Mouse (Mus musculus) adrenal gland, postnatal 4 days (tissue): ENCODE measurements around the gene Gm10720. TPM values are rescaled to one million over a fixed set of nuclear protein-coding genes. Genes with fewer than 3 reads are reported as not detected.
"Not testable (repeated sequence)": the region's sequence is repeated elsewhere in the genome, so short reads cannot be mapped to it uniquely, and the experiment has no call there.

Experiments used
- DNase-seq, 2 experiments: peaks; one replicate each; pipeline ENCODE4 v3.0.0; 2021 to 2022; ENCODE audit warnings: low spot score in 2 of 2, mixed read lengths in 2 of 2
- microRNA-seq: library from miRNA; unstranded; fragments of <30 nt; microRNA quantifications from one replicate; pipeline ENCODE4 v1.2.0, GENCODE M21; 2021
- total RNA-seq, 2 experiments: library from RNA; stranded (reverse); gene quantifications; 2 replicates each; pipeline ENCODE4 v1.2.3; 2021

The Gm10720 gene
- total RNA-seq, 2 experiments from 2014 or later: not detected

- DNase-seq: not testable (repeated sequence)
Measured at GRCm38 (mm10) chr9:3024912-3025467, 9.5 kb downstream of the Gm10720 start, which contains the start of gene Gm10717. Gm10717 (plus strand) TSS chr9:3025417.

- DNase-seq: peak; percentile 62 to 86
Measured at GRCm38 (mm10) chr9:3025653-3026052, 10.2 kb downstream of the Gm10720 start.

- peak in 1 of 2 experiments; percentile 4 for DNase-seq
Measured at GRCm38 (mm10) chr9:3026136-3026535, 10.7 kb downstream of the Gm10720 start.

GRCm38 (mm10) chr9:3026741-3027140 lies 11.3 kb downstream of the Gm10720 start:
- DNase-seq: peak in 1 of 2 experiments; percentile 11

- DNase-seq: not testable (repeated sequence)
Measured at GRCm38 (mm10) chr9:3027200-3027599, 11.7 kb downstream of the Gm10720 start.

- DNase-seq: peak in 1 of 2 experiments; percentile 33
Measured at GRCm38 (mm10) chr9:3029276-3030000, 14.0 kb downstream of the Gm10720 start.

- DNase-seq: not testable (repeated sequence)
Measured at GRCm38 (mm10) chr9:3030677-3031318, 15.3 kb downstream of the Gm10720 start.

GRCm38 (mm10) chr9:3034299-3034698 lies 18.8 kb downstream of the Gm10720 start, which contains the start of gene Gm17535:
Gm17535 (plus strand) TSS chr9:3034599.
- not testable (repeated sequence) for DNase-seq

GRCm38 (mm10) chr9:3036577-3036976 lies 21.1 kb downstream of the Gm10720 start, which contains the start of gene Gm10715:
Gm10715 (plus strand) TSS chr9:3036877.
- DNase-seq: not testable (repeated sequence)

GRCm38 (mm10) chr9:3038161-3038560 lies 22.7 kb downstream of the Gm10720 start:
- not testable (repeated sequence) for DNase-seq

Small RNA genes within 50 kb of the gene (microRNA-seq; reads per million reads assigned to microRNA genes)
- gene Mir101c: not detected

Other genes with a start within 250 kb of the Gm10720 start
- gene Gm10722, start 14.7 kb upstream of the Gm10720 start, total RNA-seq: not detected
- under 1 TPM in 1 of 2 experiments, not detected in 1; 0.48 TPM for gene Gm11168, start 12.3 kb upstream of the Gm10720 start, total RNA-seq
- gene Gm10721, start 2.5 kb upstream of the Gm10720 start, total RNA-seq: 1 to 10 TPM; 1.2 to 1.5 TPM
- gene Gm10719, start 1.8 kb downstream of the Gm10720 start, total RNA-seq: 1 to 10 TPM; 1.7 to 2.3 TPM
- 1 to 10 TPM; 2.9 to 3.4 TPM for gene Gm10718, start 7.9 kb downstream of the Gm10720 start, total RNA-seq
- 1 to 10 TPM; 1.2 to 2.0 TPM for gene Gm10717, start 9.8 kb downstream of the Gm10720 start, total RNA-seq
- gene Gm17535, start 18.9 kb downstream of the Gm10720 start, total RNA-seq: not detected
- not detected for gene Gm10715, start 21.2 kb downstream of the Gm10720 start, total RNA-seq